Mouse (Mus musculus): ENCODE measurements around the gene Gm11127. TPM values are rescaled to one million over a fixed set of nuclear protein-coding genes. Genes with fewer than 3 reads are reported as not detected.

Gm11127 gene
- polyA plus RNA-seq, 1 experiment from 2014 or later: not detected

GRCm38 (mm10) chr17:36018979-36019378, 39.2 kb downstream of the Gm11127 start:
- H3K9me3 ChIP-seq (ENCODE audit: control insufficient read depth, low read length): no peaks in the 10 kb centered on the region
- no peak overlapping the region for H3K4me3 ChIP-seq (ENCODE audit: low read length)
- H3K36me3 ChIP-seq (ENCODE audit: control insufficient read depth, insufficient read depth, low read length): peaks cover 2% of the 10 kb centered on the region; the same call in 1 of the 2 replicates
- no peak for ATAC-seq (ENCODE audit: low read depth)
- H3K4me1 ChIP-seq (replicated peaks; ENCODE audit: control insufficient read depth, insufficient read depth, low read length): peaks cover 9% of the 10 kb centered on the region
- 47% methylated on average over 2 of the region's 2 CpGs for WGBS
- H3K27me3 ChIP-seq (ENCODE audit: control insufficient read depth, insufficient read depth, low read depth, low read length): no peaks in the 10 kb centered on the region
- no peak overlapping the region for H3K4me2 ChIP-seq (ENCODE audit: low read depth, low read length)
- no peak overlapping the region for H3K9ac ChIP-seq (ENCODE audit: low read length)
- no peak overlapping the region for H3K27ac ChIP-seq (ENCODE audit: low read length)

- Histone ChIP-seq H3K4me2 (ENCODE audit: low read depth, low read length) (no peak overlapping the region), H3K27ac (ENCODE audit: low read length) (no peak overlapping the region), H3K36me3 (ENCODE audit: control insufficient read depth, insufficient read depth, low read length) (peaks cover 2% of the 10 kb centered on the region; the same call in 1 of the 2 replicates), H3K9me3 (ENCODE audit: control insufficient read depth, low read length) (no peaks in the 10 kb centered on the region), H3K4me3 (ENCODE audit: low read length) (no peak overlapping the region), H3K27me3 (ENCODE audit: control insufficient read depth, insufficient read depth, low read depth, low read length) (no peaks in the 10 kb centered on the region), H3K9ac (ENCODE audit: low read length) (no peak overlapping the region), H3K4me1 (replicated peaks; ENCODE audit: control insufficient read depth, insufficient read depth, low read length) (no peaks in the 10 kb centered on the region)
- WGBS: 78% methylated on average over 5 of the region's 5 CpGs
- ATAC-seq (ENCODE audit: low read depth): no peak
Observed at GRCm38 (mm10) chr17:36017046-36017445, 41.1 kb downstream of the Gm11127 start.

- Histone ChIP-seq H3K9ac (ENCODE audit: low read length) (no peak overlapping the region), H3K36me3 (ENCODE audit: control insufficient read depth, insufficient read depth, low read length) (peaks cover 2% of the 10 kb centered on the region; the same call in 1 of the 2 replicates), H3K4me2 (ENCODE audit: low read depth, low read length) (no peak overlapping the region), H3K4me1 (replicated peaks; ENCODE audit: control insufficient read depth, insufficient read depth, low read length) (no peaks in the 10 kb centered on the region), H3K4me3 (ENCODE audit: low read length) (no peak overlapping the region), H3K9me3 (ENCODE audit: control insufficient read depth, low read length) (no peaks in the 10 kb centered on the region), H3K27me3 (ENCODE audit: control insufficient read depth, insufficient read depth, low read depth, low read length) (no peaks in the 10 kb centered on the region), H3K27ac (ENCODE audit: low read length) (no peak overlapping the region)
- ATAC-seq (ENCODE audit: low read depth): no peak
- 89% methylated on average over 5 of the region's 5 CpGs for WGBS
Observed at GRCm38 (mm10) chr17:36014977-36015376, 43.2 kb downstream of the Gm11127 start.

Other genes with a start within 250 kb of the Gm11127 start
- gene Ier3, start 236.7 kb downstream of the Gm11127 start, polyA plus RNA-seq (2015; fragmentation: Nextera tagmentation; extraction: Ambion mirVana): 21.9 and 31.7 TPM in 2 replicates
- gene Flot1, start 235.1 kb downstream of the Gm11127 start, polyA plus RNA-seq (2015; fragmentation: Nextera tagmentation; extraction: Ambion mirVana): 57.8 and 65.1 TPM in 2 replicates
- 877 and 940 TPM in 2 replicates for gene Tubb5, start 220.1 kb downstream of the Gm11127 start, polyA plus RNA-seq (2015; fragmentation: Nextera tagmentation; extraction: Ambion mirVana)
- gene Mdc1, start 216.9 kb downstream of the Gm11127 start, polyA plus RNA-seq (2015; fragmentation: Nextera tagmentation; extraction: Ambion mirVana): 20.6 and 22.3 TPM in 2 replicates
- 65.6 and 67.9 TPM in 2 replicates for gene Nrm, start 197.1 kb downstream of the Gm11127 start, polyA plus RNA-seq (2015; fragmentation: Nextera tagmentation; extraction: Ambion mirVana)
- gene Ppp1r18, start 192.8 kb downstream of the Gm11127 start, polyA plus RNA-seq (2015; fragmentation: Nextera tagmentation; extraction: Ambion mirVana): 23.3 and 26.5 TPM in 2 replicates
- 40.2 and 42.4 TPM in 2 replicates for gene Dhx16, start 178.6 kb downstream of the Gm11127 start, polyA plus RNA-seq (2015; fragmentation: Nextera tagmentation; extraction: Ambion mirVana)
- gene 2310061I04Rik, start 160.9 kb downstream of the Gm11127 start, polyA plus RNA-seq (2015; fragmentation: Nextera tagmentation; extraction: Ambion mirVana): 15.6 TPM in 2 replicates
- 62.6 and 62.7 TPM in 2 replicates for gene Atat1, start 148.3 kb downstream of the Gm11127 start, polyA plus RNA-seq (2015; fragmentation: Nextera tagmentation; extraction: Ambion mirVana)
- gene Mrps18b, start 142.0 kb downstream of the Gm11127 start, polyA plus RNA-seq (2015; fragmentation: Nextera tagmentation; extraction: Ambion mirVana): 67.5 and 73.1 TPM in 2 replicates
- gene Ppp1r10, start 141.9 kb downstream of the Gm11127 start, polyA plus RNA-seq (2015; fragmentation: Nextera tagmentation; extraction: Ambion mirVana): 38.0 and 40.5 TPM in 2 replicates
- 70.6 and 82.5 TPM in 2 replicates for gene Abcf1, start 88.6 kb downstream of the Gm11127 start, polyA plus RNA-seq (2015; fragmentation: Nextera tagmentation; extraction: Ambion mirVana)
- 43.1 and 44.7 TPM in 2 replicates for gene Gnl1, start 78.5 kb downstream of the Gm11127 start, polyA plus RNA-seq (2015; fragmentation: Nextera tagmentation; extraction: Ambion mirVana)
- gene Prr3, start 78.1 kb downstream of the Gm11127 start, polyA plus RNA-seq (2015; fragmentation: Nextera tagmentation; extraction: Ambion mirVana): 27.5 and 29.7 TPM in 2 replicates
- 2.0 and 2.2 TPM in 2 replicates for gene H2-T24, start 37.8 kb downstream of the Gm11127 start, polyA plus RNA-seq (2015; fragmentation: Nextera tagmentation; extraction: Ambion mirVana)
- gene H2-T23, start 25.5 kb downstream of the Gm11127 start, polyA plus RNA-seq (2015; fragmentation: Nextera tagmentation; extraction: Ambion mirVana): 7.2 and 11.7 TPM in 2 replicates
- gene H2-T22, start 15.6 kb downstream of the Gm11127 start, polyA plus RNA-seq (2015; fragmentation: Nextera tagmentation; extraction: Ambion mirVana): 18.8 and 19.4 TPM in 2 replicates
- gene Gm6034, start 15.4 kb downstream of the Gm11127 start, polyA plus RNA-seq (2015; fragmentation: Nextera tagmentation; extraction: Ambion mirVana): not detected in 2 replicates
- not detected in 2 replicates for gene Gm19684, start 63.3 kb upstream of the Gm11127 start, polyA plus RNA-seq (2015; fragmentation: Nextera tagmentation; extraction: Ambion mirVana)
- not detected in 2 replicates for gene Gm7030, start 71.1 kb upstream of the Gm11127 start, polyA plus RNA-seq (2015; fragmentation: Nextera tagmentation; extraction: Ambion mirVana)
- 24.5 and 27.5 TPM in 2 replicates for gene Gm8909, start 110.2 kb upstream of the Gm11127 start, polyA plus RNA-seq (2015; fragmentation: Nextera tagmentation; extraction: Ambion mirVana)
- 0.80 and 1.1 TPM in 2 replicates for gene H2-T3, start 131.9 kb upstream of the Gm11127 start, polyA plus RNA-seq (2015; fragmentation: Nextera tagmentation; extraction: Ambion mirVana)
- gene Rpp21, start 199.7 kb upstream of the Gm11127 start, polyA plus RNA-seq (2015; fragmentation: Nextera tagmentation; extraction: Ambion mirVana): 193 and 196 TPM in 2 replicates
- 16.8 and 17.4 TPM in 2 replicates for gene Trim39, start 213.9 kb upstream of the Gm11127 start, polyA plus RNA-seq (2015; fragmentation: Nextera tagmentation; extraction: Ambion mirVana)
- gene H2-M10.2, start 228.1 kb upstream of the Gm11127 start, polyA plus RNA-seq (2015; fragmentation: Nextera tagmentation; extraction: Ambion mirVana): not detected in 2 replicates